ENCODE assay signal across 24 mouse cellular contexts in the genomic region with DNA sequence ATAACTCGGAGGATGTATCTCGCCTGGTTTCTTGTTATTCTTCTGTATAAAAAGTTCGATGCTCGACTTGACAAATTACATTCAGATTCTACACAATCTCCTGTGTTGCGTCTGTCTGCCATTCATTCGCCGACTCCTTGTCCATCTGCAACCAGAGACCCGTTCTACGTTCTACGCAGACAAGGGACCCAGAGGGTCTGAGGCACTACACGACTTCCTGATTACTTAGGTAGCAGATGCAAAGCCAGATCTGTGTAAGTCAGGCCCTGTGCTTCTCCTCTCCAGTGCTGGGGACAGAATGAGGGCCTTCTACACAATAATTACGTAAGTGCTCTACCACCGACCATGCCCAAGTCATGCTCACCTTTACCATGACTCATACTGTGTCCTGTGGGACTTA. TPM values are rescaled to one million over a fixed set of nuclear protein-coding genes. Genes with fewer than 3 reads are reported as not detected.
DNase-seq lines count a peak whose midpoint lies in the region; TF ChIP-seq lines count a peak whose summit lies in the region.
"Not testable (repeated sequence)": the region's sequence is repeated elsewhere in the genome, so short reads cannot be mapped to it uniquely, and the experiment has no call there.
"Had no signal": no experiment of that assay in that cellular context is flagged by ENCODE, and none has a peak within 500 bp of the region (broad histone marks: within the 10 kb centered on the region; RNA-seq: fewer than 3 reads in every experiment).

No protein-coding gene starts in this region.

- peaks cover 60% of the 10 kb centered on the region for H3K4me1 ChIP-seq in E14TG2a.4 (replicated peaks; ENCODE audit: low read depth, low read length)
- H3K4me1 ChIP-seq in ES-Bruce4 (ENCODE audit: control insufficient read depth, insufficient read depth, low read length): not testable (repeated sequence)
- H3K4me1 ChIP-seq in ES-E14 (ENCODE audit: control insufficient read depth in 2 of 2, insufficient read depth in 2 of 2, low read length in 2 of 2, poor library complexity in 1 of 2): peaks cover 2 to 20% of the 10 kb centered on the region in 2 experiments; a peak in 3 of 4 replicates

- not testable (repeated sequence) for TF ChIP-seq POLR2A in ES-Bruce4 (IDR thresholded peaks at IDR 0.05; ENCODE audit: insufficient read depth, low read length)

- H3K4me3 ChIP-seq in E14TG2a.4 (replicated peaks; ENCODE audit: low read length) (0 out of 2 replicates have a peak overlapping the region, but pooled peaks have one; percentile 14), ES-Bruce4 (ENCODE audit: low read depth, low read length) (0 out of 2 replicates have a peak overlapping the region, but pooled peaks have one; percentile 19), ES-E14 (ENCODE audit: insufficient read depth in 1 of 2, low read depth in 1 of 2, low read length in 2 of 2, poor library complexity in 1 of 2, severe bottlenecking in 1 of 2) (peak overlapping the region; percentile 4 to 31; a peak in 3 of 4 replicates)
- not testable (repeated sequence) for H3K4me3 ChIP-seq in gastrocnemius, adult 2 months

- DNase-seq in ES-CJ7 (ENCODE audit: low read depth, low spot score) (peak; percentile 47), R1 (ENCODE audit: low read depth, low spot score) (peak; percentile 64), ZHBTc4 (ENCODE audit: low read depth, low spot score) (peak; percentile 72)
- not testable (repeated sequence) for DNase-seq in ES-E14 (ENCODE audit: low read depth, low spot score); gastrocnemius, adult 2 months

- in situ Hi-C loops in ES-E14 (cut with MboI; ENCODE audit: low sequenced_read_pairs in 2 of 2, unreplicated experiment in 2 of 2): not testable (repeated sequence)

- not testable (repeated sequence) for TF ChIP-seq CTCF in E14TG2a.4 (conservative IDR thresholded peaks at IDR 0.05; ENCODE audit: low read length); ES-Bruce4 (IDR thresholded peaks at IDR 0.05; ENCODE audit: low read depth, low read length); gastrocnemius, adult 2 months (IDR thresholded peaks at IDR 0.05)

- TF ChIP-seq EP300 in ES-Bruce4 (IDR thresholded peaks at IDR 0.05; ENCODE audit: insufficient read depth, low read depth, low read length): not testable (repeated sequence)

- H3K9ac ChIP-seq in ES-Bruce4 (ENCODE audit: low read depth, poor library complexity, severe bottlenecking): 0 out of 2 replicates have a peak overlapping the region, but pooled peaks have one; percentile 10
- H3K9ac ChIP-seq in ES-E14 (ENCODE audit: insufficient read depth, low read depth, low read length, poor library complexity, severe bottlenecking): not testable (repeated sequence)

- H3K27me3 ChIP-seq in E14TG2a.4 (ENCODE audit: insufficient read depth, low read length); ES-Bruce4 (ENCODE audit: control insufficient read depth, insufficient read depth, low read length, poor library complexity, severe bottlenecking): not testable (repeated sequence)

- peaks cover 17% of the 10 kb centered on the region for H3K36me3 ChIP-seq in E14TG2a.4 (ENCODE audit: insufficient read depth, low read length)
- H3K36me3 ChIP-seq in ES-Bruce4 (ENCODE audit: control insufficient read depth, insufficient read depth, low read length, poor library complexity, severe bottlenecking); ES-E14 (ENCODE audit: control insufficient read depth, insufficient read depth, low read length, poor library complexity, severe bottlenecking): not testable (repeated sequence)

- H3K27ac ChIP-seq in ES-Bruce4 (ENCODE audit: insufficient read depth, low read length): peak overlapping the region; percentile 99
- peak overlapping the region; percentile 94 for H3K27ac ChIP-seq in ES-E14 (ENCODE audit: insufficient read depth, low read depth, low read length, poor library complexity, severe bottlenecking)
- peak overlapping the region; percentile 86; the same call in 1 of the 2 replicates for H3K27ac ChIP-seq in gastrocnemius, adult 2 months

- H3K9me3 ChIP-seq in E14TG2a.4 (ENCODE audit: low read length); ES-Bruce4 (replicated peaks; ENCODE audit: control insufficient read depth, insufficient read depth, low read length, poor library complexity, severe bottlenecking); ES-E14 (ENCODE audit: control insufficient read depth, insufficient read depth, low read depth, low read length): not testable (repeated sequence)

- intact Hi-C loops in gastrocnemius, adult 2 months (cut with DNase I): loop anchor here (10.0 kb wide), 1 partner anchor 388 kb away; no protein-coding TSS in a partner anchor

RNA-seq across cellular contexts. Expression of a gene that starts 13.2 kb away (rescaled TPM):
- 96.2 and 101 TPM in 2 replicates for polyA plus RNA-seq in ES-Bruce4 (2011; ENCODE audit: insufficient read depth, insufficient read length, low read depth, missing spikeins)
- 49.2 and 65.0 TPM in 2 replicates for total RNA-seq in ES-E14 (2012; rRNA removed)
- 10 to 100 TPM; 22.6 to 36.1 TPM for total RNA-seq in gastrocnemius, adult 2 months (2021)

RNA-seq across cellular contexts. Expression of a gene that starts 18.0 kb away (rescaled TPM):
- not detected in 2 replicates for polyA plus RNA-seq in ES-Bruce4 (2011; ENCODE audit: insufficient read depth, insufficient read length, low read depth, missing spikeins)
- total RNA-seq in ES-E14 (2012; rRNA removed): not detected in 2 replicates
- not detected for total RNA-seq in gastrocnemius, adult 2 months (2021)
- total RNA-seq: adrenal gland, adult 18-20 months; adrenal gland, adult 2 months; adrenal gland, adult 8-10 months; adrenal gland, postnatal 10 days; adrenal gland, postnatal 14 days; adrenal gland, postnatal 25 days; adrenal gland, postnatal 36 days; adrenal gland, postnatal 4 days; CH12.LX; G1E; MEL had no signal
- polyA plus RNA-seq: activated CD4-positive, CD25-positive, alpha-beta regulatory T cell, adult 4 months; adrenal gland, adult 2 months; brain, embryonic 14.5 days; C2C12; CD4-positive, CD25-positive, alpha-beta regulatory T cell, adult 4 months; cerebellum, adult 2 months; G1E; Patski had no signal

RNA-seq across cellular contexts. Expression of a gene that starts 42.3 kb away (rescaled TPM):
- not detected in 2 replicates for polyA plus RNA-seq in ES-Bruce4 (2011; ENCODE audit: insufficient read depth, insufficient read length, low read depth, missing spikeins)
- not detected in 2 replicates for total RNA-seq in ES-E14 (2012; rRNA removed)
- not detected for total RNA-seq in gastrocnemius, adult 2 months (2021)
- total RNA-seq: adrenal gland, adult 18-20 months; adrenal gland, adult 2 months; adrenal gland, adult 8-10 months; adrenal gland, postnatal 25 days; adrenal gland, postnatal 36 days; CH12.LX; G1E; MEL had no signal
- polyA plus RNA-seq: activated CD4-positive, CD25-positive, alpha-beta regulatory T cell, adult 4 months; adrenal gland, adult 2 months; brain, embryonic 14.5 days; C2C12; CD4-positive, CD25-positive, alpha-beta regulatory T cell, adult 4 months; cerebellum, adult 2 months; G1E; Patski had no signal

RNA-seq across cellular contexts. Expression of a gene that starts 47.1 kb away (rescaled TPM):
- polyA plus RNA-seq in ES-Bruce4 (2011; ENCODE audit: insufficient read depth, insufficient read length, low read depth, missing spikeins): 19.5 and 19.6 TPM in 2 replicates
- total RNA-seq in ES-E14 (2012; rRNA removed): 14.8 and 21.5 TPM in 2 replicates
- total RNA-seq in gastrocnemius, adult 2 months (2021): 10 to 100 TPM; 10.7 to 13.5 TPM
